Mouse (Mus musculus): ENCODE results near the gene Actrt3.
"Not testable (repeated sequence)": the region's sequence is repeated elsewhere in the genome, so short reads cannot be mapped to it uniquely, and the experiment has no call there.

Actrt3 gene

GRCm38 (mm10) chr3:30597271-30597670 lies 2.5 kb downstream of the Actrt3 start:
- TF ChIP-seq NANOG (IDR thresholded peaks at IDR 0.05; ENCODE audit: borderline replicate concordance, low read length) (no peak), CTCF (conservative IDR thresholded peaks at IDR 0.05; ENCODE audit: low read length) (no peak), POU5F1 (IDR thresholded peaks at IDR 0.05; ENCODE audit: borderline replicate concordance, low read length) (no peak)
- H3K4me3 ChIP-seq (replicated peaks; ENCODE audit: low read length): no peak overlapping the region
- peaks cover 58% of the 10 kb centered on the region for H3K4me1 ChIP-seq (replicated peaks; ENCODE audit: low read depth, low read length)
- no peaks in the 10 kb centered on the region for H3K9me3 ChIP-seq (ENCODE audit: low read length)
- peaks cover 44% of the 10 kb centered on the region for H3K27me3 ChIP-seq (ENCODE audit: insufficient read depth, low read length)
- H3K36me3 ChIP-seq (ENCODE audit: insufficient read depth, low read length): no peaks in the 10 kb centered on the region

DNA sequence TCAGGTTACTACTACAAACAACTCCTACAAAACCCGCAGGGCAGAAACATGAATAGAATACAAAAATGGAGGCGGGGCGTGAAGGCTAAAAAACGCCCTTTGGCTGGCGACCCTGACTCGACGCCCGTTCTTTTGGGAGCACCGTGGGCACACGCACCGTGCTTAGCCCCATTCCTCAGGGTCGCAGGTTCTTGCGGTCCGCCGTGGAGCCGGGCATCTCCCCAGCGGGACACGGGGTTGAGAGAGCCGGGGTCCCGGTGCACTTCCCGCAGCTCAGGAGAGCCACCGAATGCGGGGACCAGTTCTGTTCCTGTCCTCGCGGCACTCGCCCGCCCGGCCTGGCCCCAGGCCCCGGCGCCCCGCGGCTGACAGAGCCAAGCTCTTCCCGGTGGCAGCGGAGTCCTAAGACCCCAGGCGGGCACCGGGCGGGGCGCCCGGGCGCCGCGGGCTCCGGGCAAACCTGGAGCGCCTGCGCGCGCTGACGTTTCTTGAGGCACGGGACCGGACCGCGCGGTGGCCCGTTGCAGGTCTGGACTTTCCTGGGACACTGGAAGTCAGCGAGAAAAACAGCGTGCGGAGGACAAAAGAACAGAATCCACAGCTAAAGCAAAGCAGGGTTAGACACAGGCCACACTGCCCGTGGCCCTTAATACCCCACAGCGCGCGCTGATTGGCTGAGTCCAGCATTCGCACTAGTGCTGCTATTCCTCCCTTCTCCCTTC lies 4.5 kb downstream of the Actrt3 start:
- peak overlapping the region; percentile 89 for H3K4me3 ChIP-seq (replicated peaks; ENCODE audit: low read length)
- H3K36me3 ChIP-seq (ENCODE audit: insufficient read depth, low read length): no peaks in the 10 kb centered on the region
- peaks cover 41% of the 10 kb centered on the region for H3K27me3 ChIP-seq (ENCODE audit: insufficient read depth, low read length)
- H3K4me1 ChIP-seq (replicated peaks; ENCODE audit: low read depth, low read length): peaks cover 64% of the 10 kb centered on the region
- TF ChIP-seq POU5F1 (IDR thresholded peaks at IDR 0.05; ENCODE audit: borderline replicate concordance, low read length): no peak
- TF ChIP-seq CTCF (conservative IDR thresholded peaks at IDR 0.05; ENCODE audit: low read length): no peak
- no peak for TF ChIP-seq NANOG (IDR thresholded peaks at IDR 0.05; ENCODE audit: borderline replicate concordance, low read length)
- no peaks in the 10 kb centered on the region for H3K9me3 ChIP-seq (ENCODE audit: low read length)

DNA sequence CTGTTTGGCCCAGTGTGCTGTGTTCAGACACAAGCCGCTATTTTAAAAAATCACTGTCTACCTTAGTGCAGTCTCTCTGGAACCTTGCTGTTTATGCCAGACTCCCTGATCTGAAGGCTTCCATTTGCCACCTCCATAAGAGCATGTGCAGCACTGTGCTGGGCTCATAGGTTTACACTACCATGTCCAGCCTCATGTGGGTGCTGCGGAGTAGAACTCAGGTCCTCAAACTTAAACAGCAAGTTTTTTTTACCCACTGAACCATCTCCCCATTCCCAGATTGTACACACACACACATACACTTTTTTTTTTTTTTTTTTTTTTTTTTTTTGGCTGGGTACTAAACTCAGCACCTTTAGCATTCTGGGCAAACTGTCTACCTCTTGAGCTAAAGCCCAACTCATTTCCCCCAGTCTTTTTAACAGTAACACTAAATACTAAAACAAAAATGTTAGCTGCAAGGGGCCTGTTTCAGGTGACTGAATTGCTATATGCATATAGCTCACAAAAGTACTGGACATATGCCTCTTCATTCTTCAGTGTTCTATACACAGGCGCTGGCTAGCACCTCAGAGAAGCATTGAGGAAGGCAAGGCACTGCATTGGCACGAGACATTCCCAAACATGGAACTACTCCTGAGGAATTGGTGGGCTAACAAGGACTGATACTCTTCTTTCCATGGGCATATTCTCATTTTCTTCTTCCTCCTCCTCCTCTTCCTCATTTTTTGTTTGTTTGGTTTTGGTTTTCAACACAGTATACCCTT lies 5.8 kb downstream of the Actrt3 start:
- H3K4me3 ChIP-seq (replicated peaks; ENCODE audit: low read length): no peak overlapping the region
- TF ChIP-seq NANOG (IDR thresholded peaks at IDR 0.05; ENCODE audit: borderline replicate concordance, low read length) (no peak), CTCF (conservative IDR thresholded peaks at IDR 0.05; ENCODE audit: low read length) (peak; percentile 21), POU5F1 (IDR thresholded peaks at IDR 0.05; ENCODE audit: borderline replicate concordance, low read length) (no peak)
- peaks cover 29% of the 10 kb centered on the region for H3K27me3 ChIP-seq (ENCODE audit: insufficient read depth, low read length)
- H3K4me1 ChIP-seq (replicated peaks; ENCODE audit: low read depth, low read length): peaks cover 55% of the 10 kb centered on the region
- H3K9me3 ChIP-seq (ENCODE audit: low read length): no peaks in the 10 kb centered on the region
- no peaks in the 10 kb centered on the region for H3K36me3 ChIP-seq (ENCODE audit: insufficient read depth, low read length)

DNA sequence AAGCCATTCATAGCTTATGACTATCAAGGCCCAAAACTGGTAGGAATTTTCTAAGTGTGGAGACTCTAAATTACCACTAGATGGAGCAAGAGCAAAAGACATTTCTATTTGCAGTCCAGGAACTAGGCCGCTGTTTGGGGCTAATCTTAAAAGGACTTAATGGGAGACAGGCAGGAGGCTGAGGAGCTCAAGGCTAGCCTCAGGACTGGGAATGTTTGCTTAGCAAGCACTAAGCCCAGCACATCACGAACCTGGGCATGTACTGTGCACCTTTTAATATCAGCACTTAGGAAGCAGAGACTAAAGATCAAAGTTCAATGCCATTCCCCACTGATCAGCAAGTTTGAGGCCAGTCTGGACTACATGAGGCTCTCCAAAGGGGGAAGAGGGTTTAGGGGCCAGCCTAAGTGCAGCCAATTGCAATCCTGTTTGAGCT lies 7.3 kb downstream of the Actrt3 start:
- H3K36me3 ChIP-seq (ENCODE audit: insufficient read depth, low read length): no peaks in the 10 kb centered on the region
- no peak overlapping the region for H3K4me3 ChIP-seq (replicated peaks; ENCODE audit: low read length)
- H3K9me3 ChIP-seq (ENCODE audit: low read length): no peaks in the 10 kb centered on the region
- peak; percentile 79 for TF ChIP-seq CTCF (conservative IDR thresholded peaks at IDR 0.05; ENCODE audit: low read length)
- no peak for TF ChIP-seq NANOG (IDR thresholded peaks at IDR 0.05; ENCODE audit: borderline replicate concordance, low read length)
- H3K4me1 ChIP-seq (replicated peaks; ENCODE audit: low read depth, low read length): peaks cover 51% of the 10 kb centered on the region
- peaks cover 17% of the 10 kb centered on the region for H3K27me3 ChIP-seq (ENCODE audit: insufficient read depth, low read length)

DNA sequence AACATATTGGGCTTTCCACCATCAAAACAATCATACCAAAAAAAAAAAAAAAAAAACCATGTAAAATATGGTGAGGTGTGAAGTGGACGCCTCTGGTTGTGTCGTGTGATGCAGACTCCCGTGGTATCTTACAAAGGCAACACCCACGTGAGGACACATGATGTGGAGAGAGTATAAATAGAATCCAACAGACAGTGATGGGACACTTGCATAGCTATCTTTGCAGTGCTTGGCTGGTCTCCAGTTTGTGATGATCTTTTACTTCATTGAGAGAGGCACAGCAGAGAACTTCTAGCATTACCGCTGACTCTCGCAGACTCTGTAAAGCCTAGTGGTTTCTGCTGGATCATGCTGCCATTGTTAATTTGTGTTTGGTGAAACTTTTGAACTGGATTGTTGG lies 10.9 kb downstream of the Actrt3 start:
- peaks cover 22% of the 10 kb centered on the region for H3K4me1 ChIP-seq (replicated peaks; ENCODE audit: low read depth, low read length)
- TF ChIP-seq NANOG (IDR thresholded peaks at IDR 0.05; ENCODE audit: borderline replicate concordance, low read length) (no peak), CTCF (conservative IDR thresholded peaks at IDR 0.05; ENCODE audit: low read length) (no peak), POU5F1 (IDR thresholded peaks at IDR 0.05; ENCODE audit: borderline replicate concordance, low read length) (no peak)
- H3K4me3 ChIP-seq (replicated peaks; ENCODE audit: low read length): no peak overlapping the region
- no peaks in the 10 kb centered on the region for H3K9me3 ChIP-seq (ENCODE audit: low read length)
- no peaks in the 10 kb centered on the region for H3K36me3 ChIP-seq (ENCODE audit: insufficient read depth, low read length)
- H3K27me3 ChIP-seq (ENCODE audit: insufficient read depth, low read length): no peaks in the 10 kb centered on the region

GRCm38 (mm10) chr3:30573549-30573948 lies 26.2 kb downstream of the Actrt3 start:
- Histone ChIP-seq H3K27me3 (ENCODE audit: insufficient read depth, low read length) (no peaks in the 10 kb centered on the region), H3K4me1 (replicated peaks; ENCODE audit: low read depth, low read length) (peaks cover 31% of the 10 kb centered on the region), H3K4me3 (replicated peaks; ENCODE audit: low read length) (no peak overlapping the region), H3K9me3 (ENCODE audit: low read length) (peaks cover 4% of the 10 kb centered on the region), H3K36me3 (ENCODE audit: insufficient read depth, low read length) (no peaks in the 10 kb centered on the region)
- TF ChIP-seq CTCF (conservative IDR thresholded peaks at IDR 0.05; ENCODE audit: low read length): no peak
- no peak for TF ChIP-seq POU5F1 (IDR thresholded peaks at IDR 0.05; ENCODE audit: borderline replicate concordance, low read length)
- no peak for TF ChIP-seq NANOG (IDR thresholded peaks at IDR 0.05; ENCODE audit: borderline replicate concordance, low read length)

DNA sequence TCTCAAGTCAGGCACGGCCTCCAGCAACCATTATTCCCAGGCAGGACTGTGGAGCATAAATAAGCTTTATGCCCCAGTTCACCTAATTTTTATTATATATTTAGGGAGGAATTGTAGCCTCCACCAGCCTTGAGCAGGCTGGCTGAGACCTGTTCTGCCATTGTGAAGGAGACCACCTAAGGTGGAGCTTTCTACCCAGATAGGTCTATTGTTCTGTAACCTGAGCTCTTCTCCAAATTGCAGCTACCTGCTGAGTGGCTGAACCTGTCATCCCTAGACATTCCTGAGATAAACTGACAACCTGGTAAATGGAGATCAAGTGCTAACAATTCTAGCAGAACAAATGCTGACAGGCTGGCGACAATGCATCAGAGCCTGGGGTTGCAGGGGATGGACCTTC lies 33.4 kb downstream of the Actrt3 start:
- H3K4me3 ChIP-seq (replicated peaks; ENCODE audit: low read length); H3K36me3 ChIP-seq (ENCODE audit: insufficient read depth, low read length); H3K9me3 ChIP-seq (ENCODE audit: low read length): not testable (repeated sequence)
- peaks cover 22% of the 10 kb centered on the region for H3K4me1 ChIP-seq (replicated peaks; ENCODE audit: low read depth, low read length)
- H3K27me3 ChIP-seq (ENCODE audit: insufficient read depth, low read length): 0 out of 2 replicates have a peak, but pooled peaks cover 12% of the 10 kb centered on the region

- H3K36me3 ChIP-seq (ENCODE audit: insufficient read depth, low read length): no peaks in the 10 kb centered on the region
- no peak for TF ChIP-seq POU5F1 (IDR thresholded peaks at IDR 0.05; ENCODE audit: borderline replicate concordance, low read length)
- no peak for TF ChIP-seq CTCF (conservative IDR thresholded peaks at IDR 0.05; ENCODE audit: low read length)
- no peak for TF ChIP-seq NANOG (IDR thresholded peaks at IDR 0.05; ENCODE audit: borderline replicate concordance, low read length)
- H3K27me3 ChIP-seq (ENCODE audit: insufficient read depth, low read length): peaks cover 19% of the 10 kb centered on the region; the same call in 1 of the 2 replicates
- peaks cover 22% of the 10 kb centered on the region for H3K4me1 ChIP-seq (replicated peaks; ENCODE audit: low read depth, low read length)
- no peak overlapping the region for H3K4me3 ChIP-seq (replicated peaks; ENCODE audit: low read length)
- no peaks in the 10 kb centered on the region for H3K9me3 ChIP-seq (ENCODE audit: low read length)
These were observed 38.9 kb downstream of the Actrt3 start for GRCm38 (mm10) chr3:30560677-30561314.

Data from E14TG2a.4 (cell line).